Mouse (Mus musculus) R1 (cell line): ENCODE results near the gene Kndc1.

Source experiments
- DNase-seq: peaks from one replicate; pipeline ENCODE4 v3.0.0-alpha.2; 2018; ENCODE audit warnings: low read depth, low spot score

Gene Kndc1

GRCm38 (mm10) chr7:139894655-139895557 is at the start of gene Kndc1:
Gene Kndc1 (plus strand): TSS chr7:139894696.
- DNase-seq: peak; percentile 25

- no peak for DNase-seq
These were observed 49.4 kb upstream of the Kndc1 start for GRCm38 (mm10) chr7:139845101-139845500.

- peak; percentile 15 for DNase-seq
These were observed 44.3 kb upstream of the Kndc1 start for GRCm38 (mm10) chr7:139850152-139850551.

GRCm38 (mm10) chr7:139850677-139851076 is 43.8 kb upstream of the Kndc1 start:
- no peak for DNase-seq

GRCm38 (mm10) chr7:139851098-139851497 is 43.4 kb upstream of the Kndc1 start:
- DNase-seq: no peak

GRCm38 (mm10) chr7:139855261-139855660 is 39.2 kb upstream of the Kndc1 start:
- DNase-seq: peak; percentile 27

- peak; percentile 77 for DNase-seq
These were observed 33.1 kb upstream of the Kndc1 start for GRCm38 (mm10) chr7:139861411-139861810.

GRCm38 (mm10) chr7:139863076-139863475 is 31.4 kb upstream of the Kndc1 start:
- no peak for DNase-seq

- DNase-seq: peak; percentile 34
These were observed 30.2 kb upstream of the Kndc1 start for GRCm38 (mm10) chr7:139864253-139864652.

GRCm38 (mm10) chr7:139864871-139865270 is 29.6 kb upstream of the Kndc1 start:
- DNase-seq: no peak

GRCm38 (mm10) chr7:139871014-139871413 is 23.5 kb upstream of the Kndc1 start:
- DNase-seq: peak; percentile 59

- peak; percentile 15 for DNase-seq
These were observed 17.2 kb upstream of the Kndc1 start for GRCm38 (mm10) chr7:139877167-139877792.

- no peak for DNase-seq
These were observed 16.4 kb upstream of the Kndc1 start for GRCm38 (mm10) chr7:139878122-139878521.

GRCm38 (mm10) chr7:139878621-139879020 is 15.9 kb upstream of the Kndc1 start:
- no peak for DNase-seq

- no peak for DNase-seq
These were observed 11.0 kb upstream of the Kndc1 start for GRCm38 (mm10) chr7:139883545-139883944.

GRCm38 (mm10) chr7:139891779-139892178 is 2.7 kb upstream of the Kndc1 start:
- DNase-seq: no peak

GRCm38 (mm10) chr7:139896271-139896670 is 1.8 kb downstream of the Kndc1 start:
- no peak for DNase-seq

- DNase-seq: no peak
These were observed 2.3 kb downstream of the Kndc1 start for GRCm38 (mm10) chr7:139896796-139897195.

GRCm38 (mm10) chr7:139898606-139899005 is 4.1 kb downstream of the Kndc1 start:
- DNase-seq: no peak

GRCm38 (mm10) chr7:139899505-139899904 is 5.0 kb downstream of the Kndc1 start:
- no peak for DNase-seq

- no peak for DNase-seq
These were observed 6.0 kb downstream of the Kndc1 start for GRCm38 (mm10) chr7:139900456-139900855.

- no peak for DNase-seq
These were observed 6.4 kb downstream of the Kndc1 start for GRCm38 (mm10) chr7:139900896-139901295.

GRCm38 (mm10) chr7:139901981-139902380 is 7.5 kb downstream of the Kndc1 start:
- no peak for DNase-seq
